ENCODE assay signal across 8 mouse cellular contexts in genomic region chr9:13231545-13232216, GRCm38 (mm10). TPM values are rescaled to one million over a fixed set of nuclear protein-coding genes. Genes with fewer than 3 reads are reported as not detected.
A peak's percentile ranks its signal among the peaks of the same experiment; 100 is the strongest.
DNase-seq lines count a peak whose midpoint lies in the region; ATAC-seq and TF ChIP-seq lines count a peak whose summit lies in the region.

No protein-coding gene starts in this region.

- ATAC-seq in heart, embryonic 11.5 days (replicated peaks; ENCODE audit: insufficient number of reproducible peaks, low FRiP score, low TSS enrichment): no peak
- no peak for ATAC-seq in embryonic facial prominence, embryonic 14.5 days (ENCODE audit: low read depth)
- no peak for ATAC-seq in lung, postnatal 0 days

- no peaks in the 10 kb centered on the region for H3K36me3 ChIP-seq in heart, embryonic 11.5 days (ENCODE audit: control insufficient read depth, insufficient read depth, low read length)
- no peaks in the 10 kb centered on the region for H3K36me3 ChIP-seq in thymus, adult 2 months (ENCODE audit: control insufficient read depth, insufficient read depth, low read length)
- H3K36me3 ChIP-seq in embryonic facial prominence, embryonic 14.5 days (ENCODE audit: control insufficient read depth, insufficient read depth, low read length): no peaks in the 10 kb centered on the region
- no peaks in the 10 kb centered on the region for H3K36me3 ChIP-seq in lung, postnatal 0 days (ENCODE audit: insufficient read depth, low read length)

- peak; percentile 14 for DNase-seq in heart, adult 8-10 months (ENCODE audit: low spot score)
- DNase-seq in thymus, adult 2 months: peak; percentile 11
- no peak for DNase-seq in thymus, adult 18-20 months
- peak; percentile 67 for DNase-seq in embryonic facial prominence, embryonic 14.5 days (ENCODE audit: low spot score)
- DNase-seq in lung, postnatal 0 days (ENCODE audit: low spot score): peak; percentile 78
- DNase-seq in thymus, postnatal 14 days: peak; percentile 29
- no peak for DNase-seq in gastrocnemius, adult 18-20 months (ENCODE audit: low spot score)

- no peak for TF ChIP-seq EP300 in lung, postnatal 0 days (IDR thresholded peaks at IDR 0.05)

- H3K9me3 ChIP-seq in heart, embryonic 11.5 days (replicated peaks; ENCODE audit: control insufficient read depth, low read length): 0 out of 2 replicates have a peak, but pooled peaks cover 3% of the 10 kb centered on the region
- peaks cover 8% of the 10 kb centered on the region for H3K9me3 ChIP-seq in embryonic facial prominence, embryonic 14.5 days (ENCODE audit: control insufficient read depth, low read length)
- no peaks in the 10 kb centered on the region for H3K9me3 ChIP-seq in lung, postnatal 0 days (ENCODE audit: low read length)

- H3K9ac ChIP-seq in heart, embryonic 11.5 days (ENCODE audit: low read depth, low read length): no peak overlapping the region
- no peak overlapping the region for H3K9ac ChIP-seq in embryonic facial prominence, embryonic 14.5 days (ENCODE audit: low read depth, low read length)
- no peak overlapping the region for H3K9ac ChIP-seq in lung, postnatal 0 days (replicated peaks; ENCODE audit: low read depth)

- 23% methylated on average over 5 of the region's 5 CpGs for WGBS in heart, embryonic 11.5 days (ENCODE audit: insufficient replicate concordance)
- 40% methylated on average over 5 of the region's 5 CpGs for WGBS in thymus, adult 2 months
- WGBS in embryonic facial prominence, embryonic 14.5 days: 18% methylated on average over 5 of the region's 5 CpGs
- WGBS in lung, postnatal 0 days: 15% methylated on average over 5 of the region's 5 CpGs

- no peak overlapping the region for H3K4me3 ChIP-seq in heart, embryonic 11.5 days (ENCODE audit: low read depth, low read length)
- H3K4me3 ChIP-seq in thymus, adult 2 months (ENCODE audit: control insufficient read depth, insufficient read depth, low read length): no peak overlapping the region
- no peak overlapping the region for H3K4me3 ChIP-seq in embryonic facial prominence, embryonic 14.5 days (ENCODE audit: low read depth, low read length)
- no peak overlapping the region for H3K4me3 ChIP-seq in lung, postnatal 0 days (ENCODE audit: low read depth, low read length)

- H3K27ac ChIP-seq in heart, embryonic 11.5 days (ENCODE audit: low read depth, low read length): no peak overlapping the region
- H3K27ac ChIP-seq in thymus, adult 2 months (ENCODE audit: control insufficient read depth, insufficient read depth, low read length): no peak overlapping the region
- no peak overlapping the region for H3K27ac ChIP-seq in embryonic facial prominence, embryonic 14.5 days (replicated peaks; ENCODE audit: low read depth, low read length)
- no peak overlapping the region for H3K27ac ChIP-seq in lung, postnatal 0 days (ENCODE audit: low read length)

- TF ChIP-seq POLR2A in thymus, adult 2 months (IDR thresholded peaks at IDR 0.05; ENCODE audit: control insufficient read depth, extremely low read depth, insufficient read depth, low read length, poor library complexity): no peak

- TF ChIP-seq CTCF in thymus, adult 2 months (IDR thresholded peaks at IDR 0.05; ENCODE audit: borderline replicate concordance, control insufficient read depth, extremely low read depth, insufficient read depth, low read length, poor library complexity): no peak
- peak; percentile 85 for TF ChIP-seq CTCF in lung, postnatal 0 days (IDR thresholded peaks at IDR 0.05)

- H3K4me1 ChIP-seq in heart, embryonic 11.5 days (ENCODE audit: control insufficient read depth, insufficient read depth, low read length): no peaks in the 10 kb centered on the region
- H3K4me1 ChIP-seq in thymus, adult 2 months (replicated peaks; ENCODE audit: control insufficient read depth, insufficient read depth, low read length): no peaks in the 10 kb centered on the region
- H3K4me1 ChIP-seq in embryonic facial prominence, embryonic 14.5 days (ENCODE audit: control insufficient read depth, insufficient read depth, low read length): no peaks in the 10 kb centered on the region
- no peaks in the 10 kb centered on the region for H3K4me1 ChIP-seq in lung, postnatal 0 days (ENCODE audit: insufficient read depth, low read depth, low read length)

- no peaks in the 10 kb centered on the region for H3K27me3 ChIP-seq in heart, embryonic 11.5 days (ENCODE audit: control insufficient read depth, insufficient read depth, low read length)
- no peaks in the 10 kb centered on the region for H3K27me3 ChIP-seq in thymus, adult 2 months (ENCODE audit: control insufficient read depth, insufficient read depth, low read length)
- no peaks in the 10 kb centered on the region for H3K27me3 ChIP-seq in embryonic facial prominence, embryonic 14.5 days (replicated peaks; ENCODE audit: control insufficient read depth, insufficient read depth, low read length)
- no peaks in the 10 kb centered on the region for H3K27me3 ChIP-seq in lung, postnatal 0 days (replicated peaks; ENCODE audit: insufficient read depth, low read length)

- no peak overlapping the region for H3K4me2 ChIP-seq in heart, embryonic 11.5 days
- no peak overlapping the region for H3K4me2 ChIP-seq in embryonic facial prominence, embryonic 14.5 days (ENCODE audit: low read depth, low read length)
- H3K4me2 ChIP-seq in lung, postnatal 0 days (replicated peaks; ENCODE audit: low read depth, low read length): no peak overlapping the region

RNA-seq across cellular contexts. Expression of gene Jrkl, which starts 13.9 kb away (rescaled TPM):
- 1 to 10 TPM; 4.1 to 5.8 (median 5.1) TPM for total RNA-seq in heart, adult 8-10 months (2022)
- polyA plus RNA-seq in heart, embryonic 11.5 days (2014; fragmentation: Nextera tagmentation; extraction: Ambion mirVana): 6.7 and 7.1 TPM in 2 replicates
- 0.73 and 0.97 TPM in 2 replicates for polyA plus RNA-seq in thymus, adult 2 months (2012; rRNA removed)
- polyA plus RNA-seq in embryonic facial prominence, embryonic 14.5 days (2014; fragmentation: Nextera tagmentation; extraction: Ambion mirVana): 9.1 and 9.6 TPM in 2 replicates
- polyA plus RNA-seq in lung, postnatal 0 days (2015; fragmentation: Nextera tagmentation; extraction: Ambion mirVana): 7.8 and 9.2 TPM in 2 replicates
- 1 to 10 TPM; 2.8 to 3.1 TPM for total RNA-seq in gastrocnemius, adult 18-20 months (2021)

RNA-seq across cellular contexts. Expression of gene Ccdc82, which starts 15.1 kb away (rescaled TPM):
- 10 to 100 TPM in 1 of 4 experiments, 1 to 10 TPM in 3; 7.3 to 10.8 (median 8.6) TPM for total RNA-seq in heart, adult 8-10 months (2022)
- 7.8 and 8.0 TPM in 2 replicates for polyA plus RNA-seq in heart, embryonic 11.5 days (2014; fragmentation: Nextera tagmentation; extraction: Ambion mirVana)
- polyA plus RNA-seq in thymus, adult 2 months (2012; rRNA removed): 16.3 and 17.8 TPM in 2 replicates
- polyA plus RNA-seq in embryonic facial prominence, embryonic 14.5 days (2014; fragmentation: Nextera tagmentation; extraction: Ambion mirVana): 7.7 and 10.5 TPM in 2 replicates
- polyA plus RNA-seq in lung, postnatal 0 days (2015; fragmentation: Nextera tagmentation; extraction: Ambion mirVana): 7.4 and 9.3 TPM in 2 replicates
- total RNA-seq in gastrocnemius, adult 18-20 months (2021): 1 to 10 TPM; 3.6 to 4.9 TPM

Comparison
In these comparisons a context has a peak if more than half of its experiments do, and no peak if none do; other contexts are left out.
1. DNase-seq: peak in heart, adult 8-10 months (single experiment), thymus, adult 2 months (single experiment), embryonic facial prominence, embryonic 14.5 days (single experiment), lung, postnatal 0 days (single experiment) and thymus, postnatal 14 days (single experiment); none in thymus, adult 18-20 months (0 of 2) and gastrocnemius, adult 18-20 months (single experiment).